Mouse (Mus musculus): ENCODE data around the gene Ifnk.

Gene Ifnk

DNA sequence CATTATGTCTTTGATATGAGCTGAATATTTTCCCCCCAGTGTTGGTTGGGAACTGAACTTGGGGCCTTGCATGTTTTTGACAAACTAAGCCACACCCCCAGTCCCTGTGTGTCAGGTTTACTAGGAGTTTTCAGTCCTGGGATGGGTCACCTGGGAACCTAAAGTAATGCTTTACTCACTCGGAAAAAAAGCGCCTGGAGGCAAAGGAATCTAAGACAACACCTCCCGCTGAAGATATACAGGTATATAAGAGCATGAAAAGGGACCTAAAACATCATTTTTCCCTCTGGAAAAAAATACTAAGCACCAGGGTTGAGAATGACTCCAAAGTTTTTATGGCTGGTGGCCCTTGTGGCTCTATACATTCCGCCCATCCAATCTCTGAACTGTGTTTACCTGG is at the start of gene Ifnk:
Gene Ifnk (plus strand): TSS at position 301 of the 400 bp plus-strand sequence.
- DNase-seq (ENCODE audit: low spot score in 2 of 2): no peak

GRCm38 (mm10) chr4:35105115-35105773 is 46.6 kb upstream of the Ifnk start:
- DNase-seq (ENCODE audit: low spot score in 2 of 2): no peak

DNA sequence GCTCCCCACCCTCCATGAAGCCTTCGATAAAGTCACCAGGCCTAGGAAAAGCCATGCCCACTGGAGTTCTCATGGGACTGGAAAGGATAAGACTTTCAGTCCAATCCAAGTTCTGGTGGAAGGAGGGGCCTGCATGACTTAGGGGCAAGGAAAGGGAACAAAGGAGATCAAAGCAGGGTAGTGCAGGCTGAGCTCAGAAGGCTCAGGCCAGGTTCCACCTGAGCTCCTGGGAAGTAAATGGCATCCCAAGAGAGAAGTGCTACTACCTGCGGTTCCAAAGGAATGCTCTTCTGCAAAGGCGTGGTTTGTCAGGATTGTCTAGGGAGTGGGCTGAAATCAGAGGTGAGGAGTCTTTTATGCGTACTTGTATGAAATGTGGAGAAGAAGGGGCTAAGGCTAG is 39.4 kb upstream of the Ifnk start:
- no peak for DNase-seq (ENCODE audit: low spot score in 2 of 2)

GRCm38 (mm10) chr4:35113516-35114248 is 38.2 kb upstream of the Ifnk start:
- DNase-seq (ENCODE audit: low spot score in 2 of 2): no peak

DNA sequence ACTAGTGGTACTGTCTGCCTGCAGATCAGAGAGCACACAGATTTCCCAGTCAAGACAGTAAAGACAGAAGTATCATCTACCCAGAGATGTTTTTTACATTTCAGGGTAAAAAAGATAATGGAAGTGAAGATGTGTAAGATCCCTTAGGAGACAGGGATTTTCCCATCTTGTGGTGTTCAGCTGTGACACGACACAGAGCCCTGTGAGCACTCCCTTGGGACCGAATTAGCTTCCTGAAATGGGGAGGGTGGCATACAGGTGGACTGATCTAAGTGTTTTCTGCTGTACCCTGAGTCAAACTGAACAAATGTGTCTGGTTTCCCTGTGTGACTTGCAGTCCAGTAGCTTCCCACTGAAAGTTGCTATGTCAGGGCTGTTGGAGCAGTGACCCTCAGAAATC is 36.9 kb upstream of the Ifnk start:
- DNase-seq (ENCODE audit: low spot score in 2 of 2): no peak

DNA sequence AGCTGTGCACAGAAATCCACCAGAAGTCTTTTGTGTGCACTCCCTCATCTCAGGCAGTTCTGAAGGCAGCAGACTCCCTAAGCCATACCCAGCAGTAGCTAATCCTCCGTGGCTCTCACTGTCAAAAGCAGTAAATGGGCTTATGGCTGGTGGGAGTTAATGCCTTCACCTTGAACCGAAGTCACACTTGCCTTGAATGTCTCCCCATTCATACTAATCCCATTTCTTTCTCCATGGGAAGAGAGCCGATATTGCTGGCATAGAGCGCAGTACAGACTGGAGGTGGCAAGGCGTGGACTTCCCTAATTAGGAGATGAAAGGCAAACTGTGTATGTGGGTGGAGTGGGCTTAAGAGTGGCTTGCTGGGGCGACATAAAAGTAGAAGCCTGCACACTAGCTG is 35.9 kb upstream of the Ifnk start:
- no peak for DNase-seq (ENCODE audit: low spot score in 2 of 2)

DNA sequence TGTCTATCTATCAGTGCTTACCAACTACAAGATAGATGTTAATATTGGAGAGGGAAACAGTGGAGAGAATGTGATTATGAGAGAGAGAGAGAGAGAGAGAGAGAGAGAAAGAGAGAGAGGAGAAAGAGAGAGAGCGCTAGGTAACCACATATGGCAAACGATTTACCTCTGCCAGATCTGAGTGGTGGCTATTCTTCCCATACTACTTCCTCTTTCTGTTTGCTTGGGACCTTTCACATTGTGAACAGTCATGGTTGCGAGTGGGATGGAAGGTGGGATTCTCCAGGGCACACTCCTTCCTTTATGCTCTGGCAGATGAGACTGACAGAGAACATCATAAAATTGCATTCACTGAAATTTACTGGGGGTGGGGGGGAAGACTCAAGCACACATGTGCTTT is 34.7 kb upstream of the Ifnk start:
- no peak for DNase-seq (ENCODE audit: low spot score in 2 of 2)

DNA sequence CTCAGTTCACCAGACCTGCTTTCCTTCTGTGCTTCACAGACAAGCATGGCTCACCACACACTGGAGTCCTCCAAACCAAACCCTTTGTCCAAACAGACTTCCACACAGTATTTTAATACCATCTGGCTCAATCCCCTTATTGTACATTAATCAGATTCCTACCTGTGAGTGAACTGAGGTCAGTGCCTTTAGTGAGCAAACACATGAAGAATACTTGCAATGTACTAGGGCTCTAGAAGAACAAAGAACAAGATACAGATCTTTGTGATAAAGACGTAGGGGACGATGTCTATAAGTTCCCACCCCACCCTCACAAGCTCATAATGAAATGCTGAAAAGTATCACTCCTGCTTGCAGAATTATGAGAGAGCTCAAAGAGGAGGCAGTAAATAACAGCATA is 33.0 kb upstream of the Ifnk start:
- no peak for DNase-seq (ENCODE audit: low spot score in 2 of 2)

DNA sequence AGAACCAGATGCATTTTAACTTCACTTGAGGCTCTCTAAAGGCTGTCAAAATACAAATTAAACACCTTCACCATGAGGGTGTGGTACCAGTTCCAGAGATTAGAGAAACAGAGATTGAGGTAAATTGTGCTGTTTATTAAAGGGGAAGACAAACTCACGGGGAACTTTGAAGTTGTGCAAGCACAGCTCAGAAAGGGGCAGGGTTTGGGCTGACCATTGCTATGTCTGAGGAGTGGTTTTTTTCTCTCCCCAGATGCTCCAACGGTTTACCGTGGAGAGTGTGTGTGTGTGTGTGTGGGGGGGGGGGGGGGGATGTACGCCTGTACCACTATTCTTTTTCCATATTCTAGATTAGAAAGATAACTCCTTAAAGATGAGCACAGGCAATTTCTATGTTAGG is 31.7 kb upstream of the Ifnk start:
- no peak for DNase-seq (ENCODE audit: low spot score in 2 of 2)

GRCm38 (mm10) chr4:35120575-35120974 is 31.3 kb upstream of the Ifnk start:
- no peak for DNase-seq (ENCODE audit: low spot score in 2 of 2)

DNA sequence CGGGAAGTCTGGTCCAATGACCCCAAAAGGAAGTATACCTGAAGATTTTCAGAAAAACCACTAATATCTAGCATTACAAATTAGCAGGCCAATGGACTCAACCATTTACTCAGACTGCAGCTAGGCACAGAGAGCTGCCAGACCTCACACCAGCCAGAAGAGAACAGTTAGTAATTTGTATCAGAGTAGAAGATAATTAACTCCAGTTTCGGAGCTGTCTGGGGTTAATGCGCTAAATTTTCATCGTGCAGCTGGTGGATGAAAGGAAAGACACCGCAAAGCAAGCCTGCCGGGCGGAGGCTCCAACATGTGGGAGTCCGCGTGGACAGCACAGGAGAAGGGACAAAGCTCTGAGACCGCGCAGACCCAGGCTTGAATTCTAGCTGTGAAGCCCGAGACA is 30.8 kb upstream of the Ifnk start:
- DNase-seq (ENCODE audit: low spot score in 2 of 2): no peak

- DNase-seq (ENCODE audit: low spot score in 2 of 2): no peak
Measured at GRCm38 (mm10) chr4:35123087-35123486, 28.8 kb upstream of the Ifnk start.

DNA sequence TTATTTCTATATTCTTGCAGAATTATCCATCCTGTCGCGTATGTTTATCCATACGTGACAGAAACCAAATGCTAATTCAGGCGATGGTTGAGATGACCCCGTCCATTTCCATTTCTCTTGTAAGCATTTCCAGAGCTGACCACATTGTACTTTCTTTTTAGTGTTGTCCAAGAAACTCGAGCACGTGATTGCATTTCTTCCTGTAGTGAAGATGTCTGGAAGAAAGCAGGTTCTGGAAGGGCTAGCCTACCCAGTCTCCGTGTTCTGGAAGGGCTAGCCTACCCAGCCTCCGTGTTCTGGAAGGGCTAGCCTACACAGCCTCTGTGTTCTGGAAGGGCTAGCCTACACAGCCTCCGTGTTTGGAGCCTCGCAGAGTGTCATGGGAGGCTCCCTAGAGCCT is 27.8 kb upstream of the Ifnk start:
- no peak for DNase-seq (ENCODE audit: low spot score in 2 of 2)

- no peak for DNase-seq (ENCODE audit: low spot score in 2 of 2)
Measured at GRCm38 (mm10) chr4:35125299-35125777, 26.5 kb upstream of the Ifnk start.

DNA sequence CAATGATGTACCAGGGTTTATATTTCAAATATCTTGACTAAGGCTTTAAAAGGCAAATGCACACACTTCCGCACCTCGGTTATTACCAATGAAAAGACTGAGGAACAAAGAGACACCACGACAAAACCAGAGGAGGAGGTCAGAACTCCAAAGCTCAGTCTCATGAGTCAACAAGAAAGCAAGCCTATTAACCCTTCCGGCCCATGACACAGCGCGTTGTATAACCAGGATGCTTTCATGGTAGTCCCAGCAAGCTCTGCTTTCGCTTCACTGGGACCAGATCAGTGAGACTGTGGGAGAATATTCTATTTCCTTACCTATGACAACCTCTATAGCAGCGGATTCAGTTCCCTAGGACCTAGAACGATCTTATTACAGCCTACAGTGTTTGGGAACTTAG is 25.1 kb upstream of the Ifnk start:
- no peak for DNase-seq (ENCODE audit: low spot score in 2 of 2)

DNA sequence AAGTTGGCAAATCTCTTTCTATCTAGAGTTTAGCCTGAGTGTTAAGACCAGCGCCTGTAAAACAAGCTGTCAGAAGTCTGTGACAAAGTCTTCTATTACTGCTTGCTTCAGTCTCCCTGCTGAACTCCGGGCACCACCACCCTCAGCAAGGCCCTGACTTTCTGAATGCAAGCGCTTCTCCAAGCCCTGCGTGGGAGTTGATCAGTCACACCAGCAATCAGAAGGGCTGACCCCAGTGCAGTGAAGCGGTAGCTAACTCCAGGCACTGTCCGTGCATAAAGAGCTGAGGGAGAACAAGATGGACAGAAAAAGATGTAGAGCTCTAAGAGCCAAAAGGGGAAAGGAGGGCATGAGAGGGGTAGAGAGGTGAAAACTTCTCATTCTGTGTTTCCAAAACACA is 24.1 kb upstream of the Ifnk start:
- DNase-seq (ENCODE audit: low spot score in 2 of 2): no peak

- DNase-seq (ENCODE audit: low spot score in 2 of 2): no peak
Measured at GRCm38 (mm10) chr4:35130411-35130948, 21.4 kb upstream of the Ifnk start.

DNA sequence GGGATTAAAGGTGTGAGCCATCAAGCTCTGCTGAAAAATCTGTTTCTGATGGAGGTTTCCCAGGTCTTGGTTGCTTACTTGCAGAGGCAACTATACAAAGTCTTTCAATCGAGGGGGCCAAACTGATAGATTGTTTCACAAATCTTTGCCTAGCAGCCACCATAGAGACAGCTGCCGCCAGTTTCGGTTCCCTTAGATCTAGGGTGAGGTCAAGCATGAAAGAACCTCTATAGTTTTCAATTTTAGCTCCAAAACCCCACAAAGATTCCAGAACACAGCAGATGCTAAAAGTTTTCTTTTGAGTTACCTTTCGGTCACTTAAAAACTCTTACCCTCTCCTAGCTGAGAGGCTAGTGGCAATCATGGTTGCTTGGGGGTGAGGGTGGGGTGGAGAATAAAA is 20.3 kb upstream of the Ifnk start:
- no peak for DNase-seq (ENCODE audit: low spot score in 2 of 2)

DNA sequence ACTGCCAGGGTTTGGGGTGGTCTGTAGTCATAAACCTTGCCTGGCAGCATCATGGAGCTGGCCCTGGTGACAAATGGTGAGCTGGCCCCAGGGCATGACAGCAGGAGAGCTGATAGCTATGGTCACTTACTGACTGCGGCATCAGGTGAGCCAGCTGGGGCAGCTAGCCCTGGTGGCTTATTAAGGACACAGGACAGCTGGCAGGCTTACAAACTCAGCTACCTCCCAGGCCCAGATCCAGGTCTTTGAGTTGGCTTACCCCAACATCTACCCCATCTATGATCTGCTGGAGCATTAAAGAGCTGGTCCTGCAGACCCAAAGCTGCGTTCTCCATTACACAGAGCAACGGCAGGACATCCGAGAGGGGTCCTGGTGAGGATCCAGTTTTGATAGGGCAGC is 18.4 kb upstream of the Ifnk start:
- no peak for DNase-seq (ENCODE audit: low spot score in 2 of 2)

DNA sequence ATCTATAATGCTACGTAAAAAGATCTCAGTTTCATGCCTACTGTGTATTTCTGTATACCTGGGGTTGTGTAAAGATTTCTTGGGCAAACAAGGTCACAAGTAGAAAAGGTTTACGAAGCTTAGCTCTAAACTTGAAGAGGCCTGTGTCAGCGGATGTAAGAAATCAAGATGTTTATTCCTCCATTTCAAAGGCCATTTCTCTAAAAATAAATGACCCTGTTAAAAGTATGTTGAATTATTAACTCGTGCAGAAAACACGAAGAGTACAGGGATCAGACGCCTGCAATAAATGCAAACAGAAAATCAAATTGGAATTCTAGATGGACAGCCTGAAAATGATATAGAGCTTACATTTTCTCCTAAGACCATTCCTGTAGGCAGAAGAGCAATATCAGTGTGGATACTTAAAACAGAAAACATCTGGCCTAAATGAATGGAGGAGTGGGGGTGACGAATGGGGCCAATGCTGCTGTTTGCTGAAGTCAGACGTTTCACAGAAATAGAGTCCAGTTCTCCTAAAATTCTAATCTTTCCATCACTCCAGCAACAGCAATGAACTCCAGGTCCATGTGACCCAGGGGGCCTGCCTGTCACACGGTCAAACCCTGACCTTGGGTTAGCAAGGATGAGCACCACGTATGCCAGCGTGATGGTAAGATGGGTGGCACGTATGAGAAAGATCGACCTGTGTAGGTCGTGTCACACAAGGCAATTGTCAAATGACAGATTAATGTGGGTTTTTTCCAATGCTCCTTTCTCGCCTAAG is 16.8 kb upstream of the Ifnk start:
- DNase-seq (ENCODE audit: low spot score in 2 of 2): no peak

DNA sequence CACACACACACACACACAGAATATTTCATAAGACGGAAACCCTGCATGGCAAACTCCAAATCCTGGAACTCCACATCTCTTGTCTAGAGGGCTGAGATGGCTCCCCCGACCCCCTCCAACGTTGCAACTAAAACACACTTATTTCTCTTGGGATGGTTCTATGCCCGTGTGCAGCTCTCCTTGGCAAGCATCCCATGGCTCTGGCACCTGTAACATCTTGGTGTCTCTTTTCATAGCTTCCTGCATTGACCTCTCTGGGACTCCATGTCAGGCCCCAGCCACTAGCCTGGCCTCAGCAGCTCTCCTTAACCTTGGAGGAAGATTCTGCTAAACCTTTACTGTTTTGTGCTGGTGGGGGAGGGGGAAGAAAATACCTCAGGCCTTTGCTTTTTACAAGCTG is 16.1 kb upstream of the Ifnk start:
- no peak for DNase-seq (ENCODE audit: low spot score in 2 of 2)

GRCm38 (mm10) chr4:35136996-35137395 is 14.9 kb upstream of the Ifnk start:
- no peak for DNase-seq (ENCODE audit: low spot score in 2 of 2)

DNA sequence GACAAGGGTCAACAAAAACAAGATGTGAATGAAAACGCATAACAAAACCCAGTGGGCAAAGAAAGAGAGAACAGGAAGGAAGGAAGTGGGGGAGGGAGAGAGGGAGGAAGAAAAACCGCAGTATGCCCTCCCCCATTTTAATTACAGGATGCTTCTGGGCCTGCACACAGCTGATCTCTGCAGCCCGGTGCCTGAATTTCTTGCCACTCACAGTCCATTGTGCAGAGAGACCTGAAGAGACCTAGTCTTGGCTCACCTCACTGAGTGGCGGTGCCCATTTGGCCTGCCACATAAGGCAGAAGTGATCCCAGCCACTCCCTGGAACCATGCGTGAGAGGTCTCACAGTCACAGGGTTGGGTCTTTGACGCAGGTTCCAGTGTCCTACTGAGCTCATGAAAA is 13.8 kb upstream of the Ifnk start:
- DNase-seq (ENCODE audit: low spot score in 2 of 2): no peak
